1 mouse cellular context compared by ENCODE assay signal in the genomic region with DNA sequence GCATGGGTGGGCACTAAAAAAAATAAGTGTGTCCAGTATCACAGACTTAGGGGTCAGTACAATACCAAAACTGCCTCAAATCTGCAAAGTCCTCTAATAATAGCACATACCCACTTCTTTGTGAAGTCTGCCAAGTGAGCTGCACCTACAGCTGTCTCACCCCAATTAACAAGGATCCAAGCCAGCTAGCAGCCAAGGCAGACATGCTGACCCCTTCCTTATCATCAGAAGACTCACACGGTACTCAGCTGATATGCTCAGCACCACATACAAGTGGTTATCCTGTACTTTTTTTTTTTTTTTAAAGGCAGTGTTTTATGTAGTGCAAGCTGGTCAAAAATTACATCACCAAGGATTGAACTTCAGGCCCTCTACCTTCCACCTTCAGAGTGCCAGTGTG.
A peak's percentile ranks its signal among the peaks of the same experiment; 100 is the strongest.
TF ChIP-seq lines count a peak whose summit lies in the region.

No protein-coding gene starts in this region.

TF ChIP-seq in myocyte, 11 proteins besides CTCF, POLR2A, EP300 and RAD21:
- peak in 2 of 3 experiments; percentile 80 to 89 for TF ChIP-seq MYOD1 (IDR thresholded peaks at IDR 0.05; ENCODE audit: control insufficient read depth in 1 of 3, insufficient read length in 2 of 3, low read depth in 2 of 3)
- TF ChIP-seq POLR2AphosphoS2 (IDR thresholded peaks at IDR 0.05; ENCODE audit: insufficient read length, low read depth): peak; percentile 75
- TF ChIP-seq MYOG (IDR thresholded peaks at IDR 0.05; ENCODE audit: control insufficient read depth in 1 of 3, insufficient read depth in 1 of 3, insufficient read length in 2 of 3, low read depth in 2 of 3): peak; percentile 43 to 84 (median 79)
- no peak for TF ChIP-seq USF1 (IDR thresholded peaks at IDR 0.05; ENCODE audit: low read depth)
- TF ChIP-seq E2F4 (IDR thresholded peaks at IDR 0.05; ENCODE audit: insufficient read depth): no peak
- TF ChIP-seq TCF12 (IDR thresholded peaks at IDR 0.05; ENCODE audit: insufficient read depth, poor library complexity, severe bottlenecking): peak; percentile 43
- peak; percentile 14; the same call in 1 of the 2 replicates for TF ChIP-seq CEBPB (IDR thresholded peaks at IDR 0.05; ENCODE audit: insufficient read depth, poor library complexity, severe bottlenecking)
